Mouse (Mus musculus): Measurements from ENCODE around the gene Hdac9. TPM values are rescaled to one million over a fixed set of nuclear protein-coding genes. Genes with fewer than 3 reads are reported as not detected.

The Hdac9 gene
- polyA plus RNA-seq, 1 experiment from 2014 or later = 10.1 TPM

DNA sequence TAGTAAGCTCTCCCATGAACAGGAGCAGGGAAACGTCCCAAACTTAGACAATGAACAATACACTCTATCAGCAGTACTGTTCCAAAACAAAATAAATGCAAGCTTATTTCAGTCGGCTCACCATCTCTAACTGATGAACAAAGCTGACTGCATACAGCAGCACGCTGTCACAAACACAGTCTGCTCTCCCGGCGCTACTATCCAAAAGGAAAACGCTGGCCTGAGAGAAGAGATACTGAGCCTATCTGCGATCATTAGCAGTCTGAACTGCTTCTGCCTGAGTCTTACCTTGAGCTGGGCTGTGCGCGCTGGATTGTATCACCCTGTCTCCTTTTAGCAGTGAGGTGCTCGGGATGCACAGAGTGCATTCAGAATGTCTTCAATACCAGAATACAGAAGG, 299.1 kb downstream of the Hdac9 start:
- H3K9me3 ChIP-seq = no peaks in the 10 kb centered on the region
- H3K36me3 ChIP-seq = no peaks in the 10 kb centered on the region
- no peak overlapping the region for H3K27ac ChIP-seq
- H3K4me1 ChIP-seq (replicated peaks) = no peaks in the 10 kb centered on the region
- 88% methylated on average over 10 of the region's 10 CpGs for WGBS
- no peaks in the 10 kb centered on the region for H3K27me3 ChIP-seq (ENCODE audit: insufficient read depth, poor library complexity, severe bottlenecking)
- H3K4me3 ChIP-seq = no peak overlapping the region
- DNase-seq (ENCODE audit: low spot score) = no peak

DNA sequence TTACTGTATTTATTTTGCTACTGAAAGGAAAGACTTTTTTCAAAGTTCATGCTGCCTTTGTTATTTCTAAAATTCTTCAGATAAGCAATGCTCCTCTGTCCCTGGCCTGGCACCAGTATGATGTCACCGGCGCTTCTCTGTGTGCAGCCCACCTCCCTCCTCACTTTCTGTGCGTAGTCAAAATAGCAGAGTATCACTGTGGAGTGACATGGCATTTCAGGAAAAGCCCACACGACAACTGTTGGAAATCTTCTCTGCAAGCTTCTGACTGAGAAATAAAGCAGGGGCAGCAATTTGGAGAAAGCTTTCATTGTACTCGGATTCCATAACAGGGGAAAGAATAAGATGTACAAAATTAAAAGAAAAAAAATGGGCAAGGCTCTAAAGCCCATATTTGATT, 302.1 kb downstream of the Hdac9 start:
- no peaks in the 10 kb centered on the region for H3K4me1 ChIP-seq (replicated peaks)
- no peak overlapping the region for H3K27ac ChIP-seq
- DNase-seq (ENCODE audit: low spot score) = no peak
- H3K9me3 ChIP-seq = no peaks in the 10 kb centered on the region
- WGBS = 84% methylated on average over 5 of the region's 5 CpGs
- no peak overlapping the region for H3K4me3 ChIP-seq
- H3K36me3 ChIP-seq = no peaks in the 10 kb centered on the region
- H3K27me3 ChIP-seq (ENCODE audit: insufficient read depth, poor library complexity, severe bottlenecking) = no peaks in the 10 kb centered on the region

DNA sequence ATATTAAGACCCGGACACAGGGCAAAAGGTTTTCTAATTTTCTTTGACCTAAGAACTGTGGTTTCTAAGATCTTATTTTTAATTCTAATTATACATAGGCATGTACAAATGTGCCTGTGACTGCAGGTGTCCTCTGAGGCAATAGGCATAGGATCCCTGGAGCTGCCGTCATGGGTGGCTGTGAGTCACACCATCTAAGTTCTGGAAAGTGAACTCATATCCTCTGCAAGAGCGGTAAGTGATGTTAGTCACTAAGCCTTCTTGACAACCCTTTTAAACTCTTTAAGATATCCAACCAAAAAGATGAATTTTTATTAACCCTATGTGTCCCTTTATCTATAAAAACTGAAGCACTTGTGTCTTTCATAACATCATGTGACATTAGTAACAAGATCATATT, 304.4 kb downstream of the Hdac9 start:
- Histone ChIP-seq H3K4me3 (no peak overlapping the region), H3K27ac (no peak overlapping the region), H3K4me1 (replicated peaks) (no peaks in the 10 kb centered on the region), H3K9me3 (no peaks in the 10 kb centered on the region), H3K36me3 (no peaks in the 10 kb centered on the region), H3K27me3 (ENCODE audit: insufficient read depth, poor library complexity, severe bottlenecking) (no peaks in the 10 kb centered on the region)
- WGBS = 94% methylated on average over 3 of the region's 3 CpGs
- DNase-seq (ENCODE audit: low spot score) = no peak

DNA sequence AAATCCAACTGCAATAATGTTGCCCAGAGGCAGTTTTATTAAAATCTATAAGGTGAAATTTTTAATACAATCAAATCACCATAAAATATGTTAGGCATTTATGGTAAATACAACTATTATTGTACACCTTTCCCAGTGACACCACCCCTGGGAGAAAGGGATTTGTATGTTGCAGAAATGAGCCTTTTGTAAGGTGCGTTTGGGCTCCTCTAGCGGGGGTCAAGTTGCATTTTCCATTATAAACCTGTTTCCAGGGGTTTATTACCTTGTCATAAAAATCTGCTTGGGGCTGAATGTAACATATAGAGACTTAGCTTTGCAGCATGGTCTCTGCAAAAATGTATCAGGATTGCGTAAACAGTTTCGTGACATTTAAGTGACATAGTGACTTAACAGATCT, 312.4 kb downstream of the Hdac9 start:
- H3K36me3 ChIP-seq = no peaks in the 10 kb centered on the region

GRCm38 (mm10) chr12:34594167-34594793, 322.6 kb downstream of the Hdac9 start:
- Histone ChIP-seq H3K9me3 (no peaks in the 10 kb centered on the region), H3K27me3 (ENCODE audit: insufficient read depth, poor library complexity, severe bottlenecking) (no peaks in the 10 kb centered on the region), H3K36me3 (no peaks in the 10 kb centered on the region), H3K4me3 (no peak overlapping the region), H3K27ac (no peak overlapping the region), H3K4me1 (replicated peaks) (no peaks in the 10 kb centered on the region)
- no peak for DNase-seq (ENCODE audit: low spot score)
- WGBS = 90% methylated on average over 10 of the region's 10 CpGs

More for the DNA sequence above, 312.4 kb downstream of the Hdac9 start:
- Histone ChIP-seq H3K27me3 (ENCODE audit: insufficient read depth, poor library complexity, severe bottlenecking) (no peaks in the 10 kb centered on the region), H3K4me1 (replicated peaks) (no peaks in the 10 kb centered on the region), H3K4me3 (no peak overlapping the region), H3K9me3 (no peaks in the 10 kb centered on the region), H3K27ac (no peak overlapping the region)
- DNase-seq (ENCODE audit: low spot score) = no peak
- WGBS = 93% methylated on average over 4 of the region's 4 CpGs

DNA sequence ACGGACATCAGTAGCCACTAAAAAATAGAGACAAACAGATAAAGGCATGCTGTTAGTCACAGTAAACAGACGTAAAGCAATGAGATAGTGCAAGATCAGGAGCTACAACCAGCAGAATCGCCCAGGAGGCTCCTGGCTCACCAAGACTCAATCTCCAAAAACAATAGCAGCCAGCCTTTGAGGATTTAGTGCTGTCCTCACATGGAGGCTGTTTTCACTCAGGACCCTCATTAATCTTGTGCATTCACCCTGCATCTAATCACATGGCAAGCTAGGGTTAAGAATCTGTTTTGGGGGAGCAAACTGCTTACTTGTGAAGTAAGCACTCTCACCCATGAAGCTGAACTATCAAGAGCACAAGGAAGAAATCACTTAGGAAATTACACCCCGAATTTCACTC, 329.7 kb downstream of the Hdac9 start:
- DNase-seq (ENCODE audit: low spot score) = no peak
- no peaks in the 10 kb centered on the region for H3K27me3 ChIP-seq (ENCODE audit: insufficient read depth, poor library complexity, severe bottlenecking)
- no peak overlapping the region for H3K27ac ChIP-seq
- H3K4me3 ChIP-seq = no peak overlapping the region
- no peaks in the 10 kb centered on the region for H3K36me3 ChIP-seq
- no peaks in the 10 kb centered on the region for H3K4me1 ChIP-seq (replicated peaks)
- WGBS = 51% methylated on average over 4 of the region's 4 CpGs
- H3K9me3 ChIP-seq = no peaks in the 10 kb centered on the region

- 90% methylated on average over 4 of the region's 4 CpGs for WGBS
- H3K4me3 ChIP-seq = no peak overlapping the region
These were observed 334.4 kb downstream of the Hdac9 start for GRCm38 (mm10) chr12:34582522-34582921.

DNA sequence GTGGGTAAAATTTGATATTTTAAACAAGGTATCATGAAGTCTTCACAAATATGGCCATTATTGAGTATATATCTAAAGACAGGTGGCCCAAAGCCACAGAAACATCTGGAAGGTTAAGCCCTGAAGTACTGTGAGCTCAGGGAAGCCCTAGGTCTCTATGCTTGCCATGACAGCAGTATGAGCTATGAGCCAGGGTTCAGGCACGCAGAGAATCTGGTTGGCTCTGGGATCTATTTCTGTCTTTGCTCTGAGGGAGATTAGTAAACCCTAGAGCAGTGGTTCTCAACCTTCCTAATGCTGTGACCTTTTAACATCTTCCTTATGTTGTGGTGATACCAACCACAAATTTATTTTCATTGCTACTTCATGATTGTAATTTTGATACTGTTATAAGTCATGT, 337.7 kb downstream of the Hdac9 start:
- 76% methylated on average over 1 of the region's 1 CpGs for WGBS
- Histone ChIP-seq H3K4me1 (replicated peaks) (no peaks in the 10 kb centered on the region), H3K4me3 (no peak overlapping the region), H3K27me3 (ENCODE audit: insufficient read depth, poor library complexity, severe bottlenecking) (no peaks in the 10 kb centered on the region), H3K36me3 (no peaks in the 10 kb centered on the region), H3K9me3 (no peaks in the 10 kb centered on the region), H3K27ac (no peak overlapping the region)
- DNase-seq (ENCODE audit: low spot score) = no peak

More at GRCm38 (mm10) chr12:34582522-34582921, 334.4 kb downstream of the Hdac9 start:
- Histone ChIP-seq H3K4me1 (replicated peaks) (no peaks in the 10 kb centered on the region), H3K27me3 (ENCODE audit: insufficient read depth, poor library complexity, severe bottlenecking) (no peaks in the 10 kb centered on the region), H3K36me3 (no peaks in the 10 kb centered on the region), H3K27ac (no peak overlapping the region), H3K9me3 (no peaks in the 10 kb centered on the region)
- no peak for DNase-seq (ENCODE audit: low spot score)

DNA sequence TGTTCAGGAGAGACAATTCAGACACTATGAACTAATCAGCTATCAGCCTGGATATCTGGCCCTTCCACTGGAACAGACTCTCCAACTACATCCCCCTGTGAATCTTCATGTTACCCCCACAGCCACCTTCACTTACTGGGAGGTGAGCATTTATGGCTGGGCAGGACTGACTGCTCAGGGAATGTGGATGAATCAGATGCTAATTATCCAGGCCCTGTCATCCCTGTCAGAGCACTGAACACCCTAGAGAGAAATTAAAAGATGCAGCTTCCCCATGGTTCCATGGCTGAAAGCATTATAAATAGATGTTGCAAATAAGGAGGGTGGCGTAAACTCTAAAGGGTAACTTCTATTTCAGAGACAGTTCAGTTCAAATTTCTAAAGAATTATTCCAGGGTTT, 345.8 kb downstream of the Hdac9 start:
- Histone ChIP-seq H3K4me3 (no peak overlapping the region), H3K36me3 (no peaks in the 10 kb centered on the region), H3K4me1 (replicated peaks) (no peaks in the 10 kb centered on the region), H3K9me3 (no peaks in the 10 kb centered on the region), H3K27ac (no peak overlapping the region), H3K27me3 (ENCODE audit: insufficient read depth, poor library complexity, severe bottlenecking) (no peaks in the 10 kb centered on the region)
- DNase-seq (ENCODE audit: low spot score) = no peak
- 86% methylated on average over 1 of the region's 1 CpGs for WGBS

DNA sequence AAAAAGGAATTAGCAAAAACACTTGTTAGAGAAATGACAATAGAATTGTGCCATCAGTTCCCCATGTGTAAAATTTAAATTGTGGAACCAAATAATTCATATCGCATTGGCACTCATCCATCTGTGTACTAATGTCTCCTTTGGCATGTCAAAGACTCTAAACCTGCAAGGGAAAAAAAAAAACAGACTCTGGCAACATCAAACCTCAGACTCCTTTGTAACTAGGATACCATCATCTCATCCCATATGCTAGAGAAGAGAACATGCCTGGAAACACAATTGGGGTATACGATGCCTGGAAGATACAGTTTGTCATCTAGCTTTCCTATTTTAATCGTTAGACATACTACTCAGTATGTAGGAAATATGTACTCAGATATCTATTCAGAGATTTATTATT, 347.4 kb downstream of the Hdac9 start:
- no peak overlapping the region for H3K27ac ChIP-seq
- DNase-seq (ENCODE audit: low spot score) = no peak
- no peaks in the 10 kb centered on the region for H3K4me1 ChIP-seq (replicated peaks)

DNA sequence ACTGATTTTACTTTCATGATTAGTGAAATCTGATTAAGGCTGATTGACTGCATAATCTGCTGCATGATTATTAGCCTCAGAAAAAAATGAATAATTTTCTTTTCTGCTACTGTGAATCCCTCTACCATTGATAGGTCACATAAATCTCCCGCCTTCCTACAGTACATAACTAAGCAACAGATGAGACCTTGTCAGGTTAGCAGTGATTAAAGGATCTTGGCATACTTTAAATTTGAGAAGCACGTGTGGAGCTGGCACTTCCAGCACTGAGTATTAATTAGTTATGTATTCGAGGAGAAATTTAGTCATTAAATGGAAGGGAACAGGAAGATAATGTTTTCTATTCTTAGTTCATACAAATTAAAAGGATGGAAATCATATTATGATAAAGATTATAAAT, 347.8 kb downstream of the Hdac9 start:
- Histone ChIP-seq H3K36me3 (no peaks in the 10 kb centered on the region), H3K4me3 (no peak overlapping the region), H3K4me1 (replicated peaks) (no peaks in the 10 kb centered on the region), H3K27me3 (ENCODE audit: insufficient read depth, poor library complexity, severe bottlenecking) (no peaks in the 10 kb centered on the region), H3K27ac (no peak overlapping the region), H3K9me3 (no peaks in the 10 kb centered on the region)
- DNase-seq (ENCODE audit: low spot score) = no peak
- WGBS = 80% methylated on average over 3 of the region's 3 CpGs

More for the DNA sequence above, 347.4 kb downstream of the Hdac9 start:
- Histone ChIP-seq H3K9me3 (no peaks in the 10 kb centered on the region), H3K27me3 (ENCODE audit: insufficient read depth, poor library complexity, severe bottlenecking) (no peaks in the 10 kb centered on the region), H3K36me3 (no peaks in the 10 kb centered on the region), H3K4me3 (no peak overlapping the region)
- WGBS = 90% methylated on average over 3 of the region's 3 CpGs

DNA sequence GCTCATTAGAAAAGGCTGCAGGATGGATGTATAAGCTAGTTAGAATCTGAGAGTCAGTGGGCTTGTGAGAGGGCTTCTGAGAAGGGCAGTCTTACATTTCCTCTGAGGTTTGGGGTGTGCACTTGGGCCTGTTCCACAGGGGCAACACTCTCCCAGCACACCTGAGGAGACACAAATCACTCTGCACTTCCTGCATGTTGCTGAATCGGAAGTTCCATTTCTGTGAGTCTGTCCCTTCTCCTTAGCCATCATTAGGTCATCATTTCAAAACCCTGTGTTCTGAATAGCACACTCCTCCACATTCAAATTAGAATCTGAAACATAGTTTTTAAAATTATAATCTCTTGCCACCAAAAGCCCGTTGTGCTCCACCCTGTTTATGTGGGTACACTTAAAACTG, 354.6 kb downstream of the Hdac9 start:
- no peak overlapping the region for H3K4me3 ChIP-seq
- 94% methylated on average over 2 of the region's 2 CpGs for WGBS
- H3K4me1 ChIP-seq (replicated peaks) = no peaks in the 10 kb centered on the region
- no peak overlapping the region for H3K27ac ChIP-seq
- no peak for DNase-seq (ENCODE audit: low spot score)
- H3K27me3 ChIP-seq (ENCODE audit: insufficient read depth, poor library complexity, severe bottlenecking) = no peaks in the 10 kb centered on the region
- H3K9me3 ChIP-seq = no peaks in the 10 kb centered on the region
- H3K36me3 ChIP-seq = no peaks in the 10 kb centered on the region

DNA sequence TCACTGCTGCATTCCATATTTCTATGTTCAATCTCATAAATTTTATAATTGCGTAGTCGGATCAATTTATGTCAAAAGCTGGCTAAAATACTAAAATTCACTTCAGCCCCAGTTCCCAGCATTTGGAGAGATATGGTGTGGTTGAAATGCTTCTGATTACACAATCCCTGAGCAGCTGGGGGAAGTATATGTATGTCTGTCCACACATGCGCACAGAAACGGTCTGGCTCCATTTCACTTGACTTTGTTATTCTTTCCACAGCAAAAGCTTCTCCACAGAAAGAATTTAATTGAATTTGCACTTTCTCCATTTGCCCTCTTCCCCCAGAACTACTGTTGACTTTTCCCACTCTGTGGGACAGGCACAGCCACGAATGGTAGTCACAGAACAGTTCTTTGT, 357.9 kb downstream of the Hdac9 start:
- no peaks in the 10 kb centered on the region for H3K36me3 ChIP-seq
- H3K9me3 ChIP-seq = no peaks in the 10 kb centered on the region
- H3K27ac ChIP-seq = no peak overlapping the region
- no peaks in the 10 kb centered on the region for H3K27me3 ChIP-seq (ENCODE audit: insufficient read depth, poor library complexity, severe bottlenecking)
- DNase-seq (ENCODE audit: low spot score) = no peak
- H3K4me1 ChIP-seq (replicated peaks) = no peaks in the 10 kb centered on the region
- 75% methylated on average over 5 of the region's 5 CpGs for WGBS
- no peak overlapping the region for H3K4me3 ChIP-seq

DNA sequence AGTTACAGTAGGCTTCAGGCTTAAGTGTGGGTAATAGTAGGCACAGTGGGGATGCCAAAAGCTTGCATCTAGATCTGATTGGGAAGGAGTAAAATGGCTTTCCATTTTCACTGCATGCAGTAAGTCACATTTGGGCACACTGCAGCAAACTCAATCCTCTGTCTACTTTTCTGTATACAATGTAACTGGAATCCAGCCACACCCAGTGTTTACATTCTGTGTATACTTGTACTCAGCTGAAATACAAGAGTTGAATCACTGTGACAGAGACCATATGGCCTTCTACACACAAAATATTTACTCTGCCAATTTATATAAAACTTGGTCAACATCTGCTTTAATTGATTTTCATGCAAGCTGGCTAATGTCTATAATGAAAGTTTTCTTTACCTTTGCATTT, 362.1 kb downstream of the Hdac9 start:
- H3K36me3 ChIP-seq = no peaks in the 10 kb centered on the region
- H3K9me3 ChIP-seq = no peaks in the 10 kb centered on the region
- no peaks in the 10 kb centered on the region for H3K4me1 ChIP-seq (replicated peaks)
- H3K27me3 ChIP-seq (ENCODE audit: insufficient read depth, poor library complexity, severe bottlenecking) = no peaks in the 10 kb centered on the region
- no peak for DNase-seq (ENCODE audit: low spot score)
- H3K27ac ChIP-seq = no peak overlapping the region
- H3K4me3 ChIP-seq = no peak overlapping the region

All from hindbrain, embryonic 10.5 days (tissue).